Mouse (Mus musculus): ENCODE measurements around the gene Iqck.

DNA sequence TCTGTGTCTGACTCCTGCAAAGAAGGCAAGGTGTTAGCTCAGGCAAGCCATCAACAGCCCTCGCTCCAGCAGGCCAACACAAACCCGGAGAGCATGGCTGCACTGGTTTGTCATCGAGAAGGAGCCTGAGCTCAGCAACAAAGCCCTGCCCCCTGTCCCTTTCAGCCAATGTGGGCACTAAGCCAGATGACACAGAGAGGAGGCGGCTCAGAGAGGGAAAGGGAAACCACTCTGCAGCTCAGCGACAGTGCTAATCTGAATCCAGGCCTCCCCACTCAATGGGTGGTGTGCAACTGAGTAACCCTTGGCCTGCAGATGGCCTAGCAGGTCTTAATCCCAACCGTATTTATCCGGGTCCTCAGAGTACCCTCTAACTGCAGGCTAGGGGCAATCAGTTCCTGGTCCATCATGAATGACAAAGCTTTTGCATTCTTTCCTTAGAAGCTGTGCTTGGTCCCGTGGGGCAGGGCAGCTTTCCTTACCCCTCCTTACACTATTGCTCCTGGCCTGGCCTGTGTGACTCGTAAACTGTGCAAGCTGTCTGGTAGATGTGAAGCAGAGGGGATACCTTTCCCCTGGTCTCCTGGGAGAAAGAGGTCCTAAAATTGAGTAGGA is 4.8 kb upstream of the Iqck start:
- TF ChIP-seq CTCF (IDR thresholded peaks at IDR 0.05; ENCODE audit: low read depth) (no peak), EP300 (optimal IDR thresholded peaks at IDR 0.05) (no peak)

Data from stomach, postnatal 0 days (tissue).